Mouse (Mus musculus) midbrain, embryonic 12.5 days (tissue): ENCODE results near the gene Dgcr6. TPM values are rescaled to one million over a fixed set of nuclear protein-coding genes. Genes with fewer than 3 reads are reported as not detected.
A peak's percentile ranks its signal among the peaks of the same experiment; 100 is the strongest.
"Not testable (repeated sequence)": the region's sequence is repeated elsewhere in the genome, so short reads cannot be mapped to it uniquely, and the experiment has no call there.

Experiments
- ATAC-seq: fragments of 200-750 bp; cut with Nextera tagmentation; 2 replicates; pipeline ENCODE4 v1.8.0; 2017; ENCODE audit warnings: low read depth, moderate TSS enrichment, moderate library complexity; ENCODE audit not compliant: low FRiP score
- H3K27ac ChIP-seq: fragments of 300-500 bp; sonication (generic); replicated peaks from 2 replicates; pipeline ENCODE4 v1.5.1; 2016; ENCODE audit warnings: mild to moderate bottlenecking
- H3K27me3 ChIP-seq: fragments of 300-500 bp; sonication (generic); 2 replicates; pipeline ENCODE4 v1.6.1; 2016; ENCODE audit warnings: mild to moderate bottlenecking
- H3K36me3 ChIP-seq: fragments of 300-500 bp; sonication (generic); 2 replicates; pipeline ENCODE4 v1.6.1; 2016
- H3K4me1 ChIP-seq: fragments of 300-500 bp; sonication (generic); 2 replicates; pipeline ENCODE4 v1.6.1; 2016
- H3K4me2 ChIP-seq: fragments of 300-500 bp; sonication (generic); replicated peaks from 2 replicates; pipeline ENCODE4 v1.6.1; 2016; ENCODE audit warnings: mild to moderate bottlenecking, moderate library complexity
- H3K4me3 ChIP-seq: fragments of 300-500 bp; sonication (generic); 2 replicates; pipeline ENCODE4 v1.5.1; 2016; ENCODE audit warnings: mild to moderate bottlenecking
- H3K9ac ChIP-seq: fragments of 300-500 bp; sonication (generic); replicated peaks from 2 replicates; pipeline ENCODE4 v1.6.1; 2016; ENCODE audit warnings: mild to moderate bottlenecking, moderate library complexity
- H3K9me3 ChIP-seq: fragments of 300-500 bp; sonication (generic); 2 replicates; pipeline ENCODE4 v1.6.1; 2016; ENCODE audit warnings: mild to moderate bottlenecking
- WGBS: fragments of 180-500 bp; shearing (Covaris S2); methylation state at CpG from one replicate; pipeline ENCODE4 v1.1.7; 2016; 5-methylcytosine and 5-hydroxymethylcytosine counted together
- polyA plus RNA-seq: library from polyadenylated mRNA; unstranded; fragments of >200 nt; fragmentation: Nextera tagmentation; extraction: Ambion mirVana; gene quantifications from 2 replicates; pipeline ENCODE4 v1.2.1, GENCODE M21; 2016

The Dgcr6 gene
- 144 TPM in 2 replicates for polyA plus RNA-seq

DNA sequence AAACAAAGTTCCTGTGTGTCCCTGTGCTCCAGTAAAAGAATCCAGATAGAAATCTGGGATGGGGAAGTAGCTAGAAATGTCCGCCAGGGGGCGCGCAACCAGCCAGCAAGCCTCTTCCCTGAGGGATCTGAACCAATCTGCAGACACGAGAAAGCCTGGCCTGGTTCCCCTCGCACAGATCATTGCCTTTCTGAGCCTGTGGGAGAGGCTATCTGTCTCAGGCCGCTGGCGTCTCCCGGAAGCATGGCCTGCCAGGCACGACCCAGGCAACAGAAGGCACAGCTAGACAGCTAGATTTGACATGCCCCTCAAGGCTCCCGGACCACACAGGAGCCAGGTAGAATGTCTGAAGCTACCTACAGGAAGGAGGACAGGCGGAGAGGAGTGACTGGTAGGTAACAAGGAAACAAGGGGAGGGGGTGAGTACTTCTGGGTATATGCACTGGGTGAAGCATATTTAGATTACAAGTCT, at the start of gene Dgcr6:
Gene Dgcr6, plus strand, starts transcription at position 130 of the 472 bp plus-strand sequence.
- 14% methylated on average over 11 of the region's 11 CpGs for WGBS
- Histone ChIP-seq H3K27ac (no peak within 1 kb of the TSS), H3K9me3 (no peaks in the 10 kb centered on the region), H3K36me3 (no peaks in the 10 kb centered on the region), H3K27me3 (0 out of 2 replicates have a peak, but pooled peaks cover 4% of the 10 kb centered on the region), H3K4me2 (no peak within 1 kb of the TSS; the same call in 1 of the 2 replicates), H3K4me3 (no peak within 1 kb of the TSS), H3K9ac (no peak within 1 kb of the TSS), H3K4me1 (peaks cover 2% of the 10 kb centered on the region; the same call in 1 of the 2 replicates)
- ATAC-seq: peak; percentile 83

GRCm38 (mm10) chr16:18004589-18004988, 48.1 kb upstream of the Dgcr6 start:
- Histone ChIP-seq H3K27ac (no peak overlapping the region), H3K4me2 (no peak overlapping the region), H3K4me1 (no peaks in the 10 kb centered on the region; the same call in 1 of the 2 replicates), H3K4me3 (no peak overlapping the region), H3K9ac (no peak overlapping the region), H3K36me3 (no peaks in the 10 kb centered on the region), H3K27me3 (no peaks in the 10 kb centered on the region), H3K9me3 (no peaks in the 10 kb centered on the region)
- 75% methylated on average over 5 of the region's 5 CpGs for WGBS
- no peak for ATAC-seq

DNA sequence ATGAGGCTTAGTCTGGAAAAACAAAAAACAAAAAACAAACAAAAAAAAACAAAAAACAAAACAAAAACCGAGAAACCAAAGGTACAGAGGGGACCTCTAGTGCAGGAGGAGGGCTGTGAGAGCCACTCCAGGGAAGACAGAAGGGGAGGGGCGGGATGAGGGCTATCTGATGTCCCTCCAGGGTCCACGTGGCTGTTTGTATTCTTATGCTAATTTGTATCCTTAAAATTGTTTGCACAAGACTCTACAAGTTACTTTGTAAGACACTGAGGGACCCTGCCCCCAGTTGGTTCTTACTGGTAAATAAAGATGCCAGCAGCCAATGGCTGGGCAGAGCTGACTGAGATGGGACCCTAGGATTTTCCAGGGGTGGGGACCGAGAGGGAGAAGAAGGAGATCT, 45.6 kb upstream of the Dgcr6 start:
- Histone ChIP-seq H3K27me3 (no peaks in the 10 kb centered on the region), H3K4me2 (no peak overlapping the region), H3K9me3 (no peaks in the 10 kb centered on the region), H3K9ac (no peak overlapping the region), H3K4me1 (no peaks in the 10 kb centered on the region; the same call in 1 of the 2 replicates), H3K36me3 (no peaks in the 10 kb centered on the region), H3K27ac (no peak overlapping the region), H3K4me3 (no peak overlapping the region)
- 42% methylated on average over 4 of the region's 4 CpGs for WGBS
- no peak for ATAC-seq

GRCm38 (mm10) chr16:18011101-18011500, 41.6 kb upstream of the Dgcr6 start:
- 71% methylated on average over 6 of the region's 6 CpGs for WGBS
- H3K27ac ChIP-seq: no peak overlapping the region
- ATAC-seq: no peak
- H3K4me1 ChIP-seq: no peaks in the 10 kb centered on the region; the same call in 1 of the 2 replicates
- no peaks in the 10 kb centered on the region for H3K27me3 ChIP-seq
- H3K4me3 ChIP-seq: no peak overlapping the region
- no peaks in the 10 kb centered on the region for H3K36me3 ChIP-seq
- no peaks in the 10 kb centered on the region for H3K9me3 ChIP-seq
- H3K9ac ChIP-seq: no peak overlapping the region
- H3K4me2 ChIP-seq: no peak overlapping the region

DNA sequence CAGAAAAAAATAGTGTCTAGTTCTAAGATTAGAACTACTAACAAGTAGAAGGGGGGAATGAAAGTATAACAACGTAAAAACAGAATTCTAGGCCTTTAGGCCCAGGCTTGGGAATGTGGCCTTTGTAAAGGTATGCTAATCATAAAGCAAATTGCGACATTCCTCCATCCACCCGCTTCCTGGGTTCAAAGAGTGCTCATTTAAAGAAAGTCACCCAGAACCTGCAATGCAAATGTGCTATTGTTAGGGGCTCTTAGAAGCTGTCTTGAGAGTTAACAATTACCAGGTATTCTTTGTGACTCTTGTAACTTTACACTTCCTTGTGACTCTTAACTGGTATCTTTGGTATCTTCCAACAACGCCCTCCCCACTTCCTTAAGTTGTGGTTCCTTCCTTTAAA, 36.2 kb upstream of the Dgcr6 start:
- H3K4me2 ChIP-seq, H3K4me1 ChIP-seq, H3K9ac ChIP-seq, H3K27me3 ChIP-seq, H3K27ac ChIP-seq, ATAC-seq, H3K4me3 ChIP-seq, H3K9me3 ChIP-seq, H3K36me3 ChIP-seq: not testable (repeated sequence)
- 69% methylated on average over 4 of the region's 4 CpGs for WGBS

- Histone ChIP-seq H3K27ac (no peak overlapping the region), H3K4me2 (no peak overlapping the region), H3K4me1 (no peaks in the 10 kb centered on the region), H3K9me3 (no peaks in the 10 kb centered on the region), H3K9ac (no peak overlapping the region), H3K27me3 (no peaks in the 10 kb centered on the region), H3K4me3 (no peak overlapping the region), H3K36me3 (no peaks in the 10 kb centered on the region)
- 81% methylated on average over 8 of the region's 8 CpGs for WGBS
- no peak for ATAC-seq
These were observed 29.7 kb upstream of the Dgcr6 start for GRCm38 (mm10) chr16:18022780-18023557.

DNA sequence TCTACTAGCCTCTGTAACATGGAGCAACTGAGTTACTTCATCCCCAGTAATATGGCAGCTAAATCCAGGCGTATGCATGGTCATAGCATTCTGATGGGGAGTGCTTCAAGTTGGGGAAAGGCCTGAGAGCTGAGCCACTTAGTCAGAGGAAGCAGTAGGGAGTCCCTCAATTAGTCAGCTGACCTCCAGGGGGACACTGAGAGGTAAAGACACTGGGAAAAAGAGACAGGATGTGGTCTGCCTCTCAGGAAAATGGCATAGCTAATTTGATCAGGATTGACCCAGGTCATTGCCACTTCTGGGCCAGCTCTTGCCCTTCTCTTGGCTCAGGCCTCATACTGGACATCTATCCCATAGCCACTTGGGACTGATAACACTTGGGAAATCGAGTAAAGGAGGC, 25.3 kb upstream of the Dgcr6 start:
- no peak for ATAC-seq
- Histone ChIP-seq H3K4me1 (no peaks in the 10 kb centered on the region), H3K27ac (no peak overlapping the region)

GRCm38 (mm10) chr16:18031752-18032151, 20.9 kb upstream of the Dgcr6 start:
- 53% methylated on average over 2 of the region's 2 CpGs for WGBS
- Histone ChIP-seq H3K27ac (no peak overlapping the region), H3K4me1 (no peaks in the 10 kb centered on the region), H3K27me3 (peaks cover 3% of the 10 kb centered on the region; the same call in 1 of the 2 replicates), H3K4me3 (no peak overlapping the region), H3K36me3 (no peaks in the 10 kb centered on the region), H3K4me2 (no peak overlapping the region), H3K9me3 (no peaks in the 10 kb centered on the region), H3K9ac (no peak overlapping the region)
- ATAC-seq: no peak

More for the DNA sequence above, 25.3 kb upstream of the Dgcr6 start:
- Histone ChIP-seq H3K9ac (no peak overlapping the region), H3K4me3 (no peak overlapping the region), H3K27me3 (no peaks in the 10 kb centered on the region), H3K36me3 (no peaks in the 10 kb centered on the region), H3K9me3 (no peaks in the 10 kb centered on the region), H3K4me2 (no peak overlapping the region)
- WGBS: 51% methylated on average over 2 of the region's 2 CpGs

- ATAC-seq: no peak
These were observed 19.4 kb upstream of the Dgcr6 start for GRCm38 (mm10) chr16:18033289-18033688.

DNA sequence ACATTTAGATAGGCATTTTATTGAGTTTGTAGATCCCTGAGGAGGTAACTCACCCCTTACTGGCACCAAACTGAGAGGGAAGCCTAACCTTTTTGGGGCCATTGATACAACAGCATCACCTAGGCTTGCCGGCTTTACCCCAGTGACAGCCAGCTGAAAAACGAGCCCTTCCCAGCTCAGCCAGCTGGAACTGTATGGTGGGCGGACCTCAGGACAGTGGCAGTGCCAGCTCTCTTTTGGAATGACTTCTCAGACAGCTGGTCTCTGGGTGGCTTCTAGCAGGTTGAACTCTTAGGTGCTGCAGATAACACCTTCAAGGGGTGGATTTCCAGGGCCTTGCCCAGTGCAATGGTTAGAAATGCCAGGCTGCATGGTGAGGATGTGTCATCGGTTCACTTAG, 18.4 kb upstream of the Dgcr6 start:
- ATAC-seq: no peak

More at GRCm38 (mm10) chr16:18033289-18033688, 19.4 kb upstream of the Dgcr6 start:
- WGBS: 83% methylated on average over 4 of the region's 4 CpGs
- Histone ChIP-seq H3K4me1 (no peaks in the 10 kb centered on the region), H3K4me3 (no peak overlapping the region), H3K9me3 (no peaks in the 10 kb centered on the region), H3K27me3 (peaks cover 10% of the 10 kb centered on the region), H3K4me2 (no peak overlapping the region), H3K27ac (no peak overlapping the region), H3K9ac (no peak overlapping the region), H3K36me3 (no peaks in the 10 kb centered on the region)

DNA sequence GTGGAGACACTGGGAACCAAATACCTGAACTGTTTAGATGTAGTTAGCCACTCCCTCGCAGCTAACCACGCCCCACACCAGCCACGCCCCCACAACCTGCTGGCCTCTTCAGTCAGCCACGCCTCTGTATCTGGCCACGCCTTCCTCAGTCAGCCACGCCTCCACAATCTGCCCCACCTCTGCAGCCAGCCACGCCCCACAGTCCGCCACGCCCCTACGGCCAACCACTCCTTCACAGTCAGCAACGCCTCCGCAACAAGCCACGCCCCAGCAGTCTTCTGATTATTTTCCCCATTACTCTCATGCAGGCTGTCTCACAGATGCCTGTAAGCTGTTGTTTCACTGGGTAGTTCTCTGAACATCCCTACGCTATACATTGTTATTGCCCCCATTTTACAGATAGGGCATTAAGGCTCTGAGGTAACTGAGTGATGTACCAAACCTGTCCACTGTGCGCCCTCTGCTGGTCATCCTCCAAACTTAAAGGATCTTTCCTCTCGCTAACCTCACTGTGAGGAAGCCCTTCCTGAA, 16.2 kb upstream of the Dgcr6 start:
- no peaks in the 10 kb centered on the region for H3K36me3 ChIP-seq
- no peaks in the 10 kb centered on the region for H3K9me3 ChIP-seq
- H3K27ac ChIP-seq: no peak overlapping the region
- no peak overlapping the region for H3K4me2 ChIP-seq
- peaks cover 10% of the 10 kb centered on the region for H3K27me3 ChIP-seq
- H3K4me1 ChIP-seq: no peaks in the 10 kb centered on the region
- WGBS: 20% methylated on average over 16 of the region's 16 CpGs
- ATAC-seq: no peak
- H3K9ac ChIP-seq: no peak overlapping the region
- H3K4me3 ChIP-seq: no peak overlapping the region

More for the DNA sequence above, 18.4 kb upstream of the Dgcr6 start:
- no peaks in the 10 kb centered on the region for H3K36me3 ChIP-seq
- H3K9ac ChIP-seq: no peak overlapping the region
- peaks cover 10% of the 10 kb centered on the region for H3K27me3 ChIP-seq
- H3K4me1 ChIP-seq: no peaks in the 10 kb centered on the region
- no peak overlapping the region for H3K4me2 ChIP-seq
- H3K4me3 ChIP-seq: no peak overlapping the region
- WGBS: 78% methylated on average over 4 of the region's 4 CpGs
- H3K9me3 ChIP-seq: no peaks in the 10 kb centered on the region
- H3K27ac ChIP-seq: no peak overlapping the region

DNA sequence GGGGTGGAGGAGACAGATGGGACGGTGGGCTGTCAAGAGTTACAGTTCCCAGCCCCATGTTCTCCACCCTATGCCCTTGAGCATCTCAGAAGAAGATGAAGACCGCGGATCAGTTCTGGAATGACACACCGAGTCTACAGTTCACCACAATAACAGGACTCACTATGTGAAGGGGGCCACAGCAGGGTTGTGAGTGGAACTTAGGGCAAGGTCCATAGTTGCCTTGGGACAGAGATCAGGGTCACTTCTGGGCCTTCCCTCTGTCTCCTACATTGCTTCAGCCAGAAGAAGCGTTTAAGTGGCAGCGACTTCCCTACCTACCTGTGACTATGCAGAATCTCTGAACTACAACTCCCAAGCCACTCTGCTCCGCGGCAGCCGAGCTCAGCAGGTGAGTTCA, 15.6 kb upstream of the Dgcr6 start:
- no peak overlapping the region for H3K4me2 ChIP-seq
- 45% methylated on average over 9 of the region's 9 CpGs for WGBS
- H3K27me3 ChIP-seq: peaks cover 10% of the 10 kb centered on the region
- no peaks in the 10 kb centered on the region for H3K36me3 ChIP-seq
- no peak for ATAC-seq
- H3K4me1 ChIP-seq: no peaks in the 10 kb centered on the region
- H3K9me3 ChIP-seq: 0 out of 2 replicates have a peak, but pooled peaks cover under 1% of the 10 kb centered on the region
- no peak overlapping the region for H3K27ac ChIP-seq
- H3K4me3 ChIP-seq: no peak overlapping the region
- no peak overlapping the region for H3K9ac ChIP-seq
